Mouse (Mus musculus) megakaryocyte progenitor cell, adult 5-6 weeks (primary cell): ENCODE data around the gene Srrm4. TPM values are rescaled to one million over a fixed set of nuclear protein-coding genes. Genes with fewer than 3 reads are reported as not detected.

ENCODE experiments used
- ATAC-seq: replicated peaks from 2 replicates; pipeline ENCODE4 v1.8.0; 2016; ENCODE audit warnings: mild to moderate bottlenecking, moderate TSS enrichment, inconsistent platforms; ENCODE audit not compliant: poor library complexity
- total RNA-seq, 2 experiments: library from RNA; stranded (forward) in 1 of 2; stranded (reverse) in 1 of 2; fragments of 157-497, 149-512 nt in 1 of 2; fragments of 200-1000 nt in 1 of 2; gene quantifications; 2 replicates each; pipeline versions ENCODE4 v1.2.3 to v1.2.4; 2015 to 2017

Srrm4 gene
- total RNA-seq, 2 experiments from 2014 or later: not detected

GRCm38 (mm10) chr5:116492726-116493125 is 98.9 kb downstream of the Srrm4 start:
- ATAC-seq: no peak

GRCm38 (mm10) chr5:116491794-116492420 is 99.7 kb downstream of the Srrm4 start:
- ATAC-seq: no peak

- ATAC-seq: no peak
These were observed 100.8 kb downstream of the Srrm4 start for GRCm38 (mm10) chr5:116490826-116491225.

GRCm38 (mm10) chr5:116489621-116490020 is 102.0 kb downstream of the Srrm4 start:
- ATAC-seq: no peak

GRCm38 (mm10) chr5:116486135-116486534 is 105.5 kb downstream of the Srrm4 start:
- ATAC-seq: no peak

GRCm38 (mm10) chr5:116485069-116485468 is 106.5 kb downstream of the Srrm4 start:
- ATAC-seq: no peak

GRCm38 (mm10) chr5:116484236-116484635 is 107.4 kb downstream of the Srrm4 start:
- ATAC-seq: no peak

GRCm38 (mm10) chr5:116478607-116479371 is 112.8 kb downstream of the Srrm4 start:
- no peak for ATAC-seq

GRCm38 (mm10) chr5:116476006-116476405 is 115.6 kb downstream of the Srrm4 start:
- peak; percentile 68 for ATAC-seq

- peak; percentile 58; the same call in 1 of the 2 replicates for ATAC-seq
These were observed 130.1 kb downstream of the Srrm4 start for GRCm38 (mm10) chr5:116461354-116462042.

GRCm38 (mm10) chr5:116459970-116460369 is 131.6 kb downstream of the Srrm4 start:
- no peak for ATAC-seq

- no peak for ATAC-seq
These were observed 133.8 kb downstream of the Srrm4 start for GRCm38 (mm10) chr5:116457791-116458190.

GRCm38 (mm10) chr5:116456796-116457515 is 134.7 kb downstream of the Srrm4 start:
- ATAC-seq: 0 out of 2 replicates have a peak, but pooled peaks have one; percentile 17

- ATAC-seq: peak; percentile 31; the same call in 1 of the 2 replicates
These were observed 138.2 kb downstream of the Srrm4 start for GRCm38 (mm10) chr5:116453401-116453851.

GRCm38 (mm10) chr5:116450901-116451300 is 140.7 kb downstream of the Srrm4 start:
- ATAC-seq: no peak

- no peak for ATAC-seq
These were observed 141.9 kb downstream of the Srrm4 start for GRCm38 (mm10) chr5:116449522-116450225.

- ATAC-seq: no peak
These were observed 143.0 kb downstream of the Srrm4 start for GRCm38 (mm10) chr5:116448409-116449191.

- ATAC-seq: no peak
These were observed 143.7 kb downstream of the Srrm4 start for GRCm38 (mm10) chr5:116447821-116448350.

- no peak for ATAC-seq
These were observed 145.1 kb downstream of the Srrm4 start for GRCm38 (mm10) chr5:116446552-116446951.
